Mouse (Mus musculus): ENCODE measurements around the gene Gm49373.
"Not testable (repeated sequence)": the region's sequence is repeated elsewhere in the genome, so short reads cannot be mapped to it uniquely, and the experiment has no call there.

Gene Gm49373

GRCm38 (mm10) chr9:21072641-21073040, 255 bp downstream of the Gm49373 start:
- no peak for DNase-seq (ENCODE audit: low spot score)

- no peak for DNase-seq (ENCODE audit: low spot score)
Measured at GRCm38 (mm10) chr9:21067006-21067684, 5.8 kb downstream of the Gm49373 start, which contains the start of gene Zglp1. Gene Zglp1 (minus strand): TSS chr9:21067093.

- DNase-seq (ENCODE audit: low spot score), result no peak
Measured at GRCm38 (mm10) chr9:21062928-21063327, 10.0 kb downstream of the Gm49373 start.

GRCm38 (mm10) chr9:21051578-21051977, 21.3 kb downstream of the Gm49373 start:
- DNase-seq (ENCODE audit: low spot score), result no peak

DNA sequence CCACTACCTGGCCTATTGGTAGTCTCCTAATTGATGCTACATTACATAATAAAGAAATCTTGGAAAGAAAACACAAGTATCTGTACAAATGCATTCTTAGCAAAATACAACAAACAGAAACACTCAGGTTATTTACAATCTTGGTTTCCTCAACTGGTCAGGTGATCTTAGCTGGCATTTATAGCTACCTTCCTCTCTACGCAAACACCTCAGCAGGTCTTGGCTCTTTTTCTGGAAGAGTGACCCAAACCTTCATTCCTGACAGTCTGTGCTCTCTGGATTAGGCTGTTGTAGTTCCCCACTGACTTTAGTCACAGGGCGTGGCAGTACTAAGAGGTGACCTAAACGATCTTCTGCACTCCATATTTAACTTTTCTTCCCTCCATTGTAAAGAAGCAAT, 27.7 kb downstream of the Gm49373 start:
- no peak for DNase-seq (ENCODE audit: low spot score)

DNA sequence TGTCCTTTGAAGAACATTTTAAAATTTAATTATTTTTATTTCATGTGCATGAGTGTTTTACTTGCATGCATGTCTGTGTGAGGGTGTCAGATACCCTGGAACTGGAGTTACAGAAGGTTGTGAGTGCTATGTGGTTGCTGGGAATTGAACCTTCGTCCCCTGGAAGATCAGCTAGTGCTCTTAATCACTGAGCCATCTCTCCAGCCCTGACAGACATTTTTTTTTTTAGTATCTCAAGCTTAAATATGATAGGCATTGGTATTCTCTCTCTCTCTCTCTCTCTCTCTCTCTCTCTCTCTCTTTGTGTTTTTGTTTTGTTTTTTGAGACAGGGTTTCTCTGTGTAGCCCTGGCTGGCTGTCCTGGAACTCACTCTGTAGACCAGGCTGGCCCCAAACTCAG, 28.1 kb downstream of the Gm49373 start:
- DNase-seq (ENCODE audit: low spot score), result not testable (repeated sequence)

DNA sequence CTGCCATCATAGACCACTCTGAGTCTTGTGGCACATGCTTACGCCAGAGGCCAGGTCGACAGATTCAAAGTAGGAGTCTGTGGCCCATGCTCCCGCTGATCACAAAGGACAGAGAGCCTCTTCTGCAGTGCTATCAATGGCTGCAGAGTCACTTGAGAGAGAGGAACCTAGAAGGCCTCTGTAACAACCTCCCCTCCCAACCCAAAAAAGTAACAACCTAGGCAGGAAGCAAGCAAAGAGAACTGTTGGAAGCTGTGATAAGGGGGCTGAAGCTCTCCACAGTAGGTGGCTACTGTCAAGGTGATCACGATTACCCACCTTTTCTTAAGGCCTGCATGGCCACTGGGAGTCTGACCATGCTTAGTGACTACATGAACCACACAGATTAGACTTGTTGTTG, 29.3 kb downstream of the Gm49373 start:
- no peak for DNase-seq (ENCODE audit: low spot score)

DNA sequence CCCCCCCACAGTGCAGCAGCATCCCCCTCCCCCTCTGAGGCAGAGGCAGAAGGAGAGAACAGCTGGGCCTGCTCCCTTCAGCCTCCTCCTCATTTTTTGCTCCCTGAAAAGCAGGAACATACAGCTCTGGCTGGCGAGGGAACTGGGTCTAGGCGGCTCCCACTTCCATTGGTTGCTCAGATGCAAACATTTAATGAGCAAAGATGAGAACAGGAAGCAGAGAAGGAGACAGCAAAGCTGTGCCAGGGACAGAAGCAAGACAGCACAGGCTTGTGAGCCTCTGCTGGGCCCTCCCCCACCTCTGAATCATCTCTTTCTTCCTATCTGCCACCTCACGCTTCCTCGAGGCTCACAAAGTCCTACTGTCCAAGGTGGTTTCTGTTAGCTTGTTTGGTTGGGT, 31.6 kb downstream of the Gm49373 start:
- peak; percentile 16 for DNase-seq (ENCODE audit: low spot score)

- no peak for DNase-seq (ENCODE audit: low spot score)
Measured at GRCm38 (mm10) chr9:21039779-21040178, 33.1 kb downstream of the Gm49373 start.

GRCm38 (mm10) chr9:21037481-21037891, 35.4 kb downstream of the Gm49373 start:
- DNase-seq (ENCODE audit: low spot score), result no peak

- no peak for DNase-seq (ENCODE audit: low spot score)
Measured at GRCm38 (mm10) chr9:21036666-21037065, 36.2 kb downstream of the Gm49373 start.

GRCm38 (mm10) chr9:21036161-21036560, 36.7 kb downstream of the Gm49373 start:
- no peak for DNase-seq (ENCODE audit: low spot score)

DNA sequence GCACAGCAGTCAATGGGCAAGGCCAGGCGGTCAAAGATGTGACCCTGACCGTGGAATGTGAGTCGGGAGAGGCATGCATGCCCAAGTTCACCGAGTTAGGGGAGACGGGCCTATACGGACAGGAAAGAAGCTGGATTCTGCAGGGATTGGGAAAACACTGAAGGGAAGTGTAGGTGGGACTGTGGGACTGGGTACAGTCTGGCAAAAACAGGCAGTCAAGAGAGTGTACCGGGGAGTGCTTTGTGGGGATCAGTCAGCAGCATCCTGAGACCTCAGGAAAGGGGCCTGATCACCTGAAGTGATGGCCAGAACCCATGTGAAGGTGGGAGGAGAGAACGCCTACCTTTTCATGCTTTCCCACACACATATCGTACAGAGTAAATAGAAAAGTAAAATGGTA, 37.3 kb downstream of the Gm49373 start:
- no peak for DNase-seq (ENCODE audit: low spot score)

DNA sequence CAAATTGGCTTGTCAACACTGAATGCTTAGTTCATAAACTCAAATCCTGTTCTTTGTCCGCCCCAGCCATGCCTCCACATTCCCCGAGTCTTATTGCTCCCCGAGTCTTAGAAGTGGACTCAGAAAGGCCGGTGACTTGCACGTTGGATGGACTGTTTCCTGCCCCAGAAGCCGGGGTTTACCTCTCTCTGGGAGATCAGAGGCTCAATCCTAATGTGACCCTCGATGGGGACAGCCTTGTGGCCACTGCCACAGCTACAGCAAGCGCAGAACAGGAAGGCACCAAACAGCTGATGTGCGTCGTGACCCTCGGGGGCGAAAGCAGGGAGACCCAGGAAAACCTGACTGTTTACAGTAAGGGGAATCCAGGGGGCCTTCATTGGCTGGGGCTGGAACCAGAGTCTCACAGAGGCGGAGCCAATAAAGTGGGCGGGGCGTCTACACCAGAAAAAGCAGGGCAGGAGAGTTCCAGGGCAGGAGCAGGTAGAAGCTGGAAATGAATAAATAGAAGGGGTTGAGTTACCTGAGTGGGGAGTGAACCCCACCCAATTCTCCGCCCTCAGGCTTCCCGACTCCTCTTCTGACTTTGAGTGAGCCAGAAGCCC, 38.3 kb downstream of the Gm49373 start:
- no peak for DNase-seq (ENCODE audit: low spot score)

GRCm38 (mm10) chr9:21033136-21033535, 39.8 kb downstream of the Gm49373 start:
- DNase-seq (ENCODE audit: low spot score), result peak; percentile 79

DNA sequence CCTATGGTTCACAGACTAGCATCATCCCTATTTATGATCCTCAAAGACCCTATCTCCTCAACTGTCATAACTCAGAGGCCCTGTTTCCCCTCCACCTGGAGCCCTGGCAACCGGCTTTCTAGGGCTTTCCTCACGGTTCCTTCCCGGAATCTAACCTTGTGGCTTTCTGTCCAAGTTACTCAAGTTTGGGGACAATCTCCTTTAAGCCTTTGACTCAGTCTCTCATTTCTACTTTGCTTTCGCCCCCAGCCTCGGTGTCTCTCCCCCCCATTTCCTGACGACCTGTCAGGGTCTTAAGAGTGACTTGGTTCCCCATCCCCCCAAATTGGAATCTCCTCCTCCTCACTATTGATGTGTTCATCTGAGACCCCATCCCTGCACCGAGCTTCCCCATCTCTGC, 40.4 kb downstream of the Gm49373 start:
- no peak for DNase-seq (ENCODE audit: low spot score)

DNA sequence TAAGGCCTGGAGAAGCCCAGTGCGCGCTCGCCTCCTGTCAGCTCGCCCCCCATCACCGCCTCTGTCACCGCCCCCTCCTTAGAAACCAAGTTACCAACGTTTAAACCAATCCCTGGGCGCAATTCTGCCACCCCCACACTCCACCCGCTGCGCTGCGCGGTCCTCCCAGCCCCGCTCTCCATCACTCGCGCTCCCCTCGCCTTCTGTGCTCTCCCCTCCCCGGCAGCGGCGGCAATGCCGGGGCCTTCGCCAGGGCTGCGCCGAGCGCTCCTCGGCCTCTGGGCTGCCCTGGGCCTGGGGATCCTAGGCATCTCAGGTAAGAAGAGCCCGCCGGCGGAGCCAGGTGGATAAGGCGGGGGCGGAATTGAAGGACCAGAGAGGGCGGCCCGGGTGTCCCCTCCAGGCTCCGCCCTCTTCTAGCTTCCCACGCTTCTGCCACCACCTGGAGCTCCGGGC, 41.0 kb downstream of the Gm49373 start, which contains the start of gene Icam5:
Gene Icam5, plus strand, starts transcription at position 178 of the 456 bp plus-strand sequence.
- DNase-seq (ENCODE audit: low spot score), result peak; percentile 30

DNA sequence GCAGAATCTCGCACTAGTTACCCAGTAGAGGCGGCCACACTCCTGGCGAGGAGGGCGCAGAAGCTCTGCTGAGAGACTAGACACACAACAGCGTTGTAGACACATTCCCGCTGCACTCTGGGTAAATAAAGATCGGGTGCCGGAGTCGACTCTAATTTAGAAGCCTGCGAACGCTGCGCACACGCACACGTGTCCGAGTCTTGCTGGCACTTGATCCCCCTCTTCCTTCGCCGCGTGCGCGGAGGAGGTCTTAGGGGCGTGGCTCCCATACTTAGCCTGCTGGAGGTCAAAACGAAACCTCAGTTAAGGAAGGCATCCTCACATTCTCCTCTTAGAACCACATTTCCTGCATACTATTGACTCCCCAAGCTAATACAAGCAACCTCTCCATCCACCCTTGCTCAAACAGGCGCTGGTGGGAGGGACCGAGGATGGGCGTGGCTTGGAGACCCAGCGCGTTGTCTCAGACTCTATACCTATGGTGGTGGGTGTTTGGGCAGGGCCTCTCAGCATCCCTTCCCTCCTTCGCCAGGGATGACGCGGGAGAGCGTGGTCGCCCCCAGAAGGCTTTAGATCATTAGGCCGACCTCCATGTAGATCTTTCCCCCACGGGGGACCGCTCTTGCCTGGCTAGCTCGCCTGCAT, 41.5 kb downstream of the Gm49373 start:
- peak; percentile 70 for DNase-seq (ENCODE audit: low spot score)

DNA sequence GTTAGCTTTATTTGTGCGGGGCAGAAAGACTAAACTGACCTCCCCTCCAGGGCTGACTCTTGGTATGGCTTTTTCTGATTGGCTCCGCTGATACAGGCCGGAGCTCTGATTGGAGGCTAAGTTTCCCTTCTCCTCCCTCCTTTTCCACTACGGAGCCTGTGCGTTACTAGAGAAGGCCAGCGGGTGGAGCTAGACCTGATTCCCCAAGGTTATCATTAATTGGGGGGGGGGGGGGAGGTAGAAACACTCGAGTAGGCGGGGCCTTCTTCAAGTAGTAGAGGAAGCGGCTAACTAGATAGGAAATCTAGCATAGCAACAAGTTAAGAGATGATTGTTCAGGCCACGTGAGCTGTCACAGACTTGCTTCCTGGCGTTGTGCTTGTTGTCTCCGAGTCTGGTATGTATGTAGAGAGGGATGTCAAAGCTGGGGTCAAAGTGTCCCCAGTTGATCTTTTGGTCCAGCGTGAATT, 42.1 kb downstream of the Gm49373 start:
- peak; percentile 87 for DNase-seq (ENCODE audit: low spot score)

GRCm38 (mm10) chr9:21030055-21030600, 42.8 kb downstream of the Gm49373 start:
- DNase-seq (ENCODE audit: low spot score), result peak; percentile 14

DNA sequence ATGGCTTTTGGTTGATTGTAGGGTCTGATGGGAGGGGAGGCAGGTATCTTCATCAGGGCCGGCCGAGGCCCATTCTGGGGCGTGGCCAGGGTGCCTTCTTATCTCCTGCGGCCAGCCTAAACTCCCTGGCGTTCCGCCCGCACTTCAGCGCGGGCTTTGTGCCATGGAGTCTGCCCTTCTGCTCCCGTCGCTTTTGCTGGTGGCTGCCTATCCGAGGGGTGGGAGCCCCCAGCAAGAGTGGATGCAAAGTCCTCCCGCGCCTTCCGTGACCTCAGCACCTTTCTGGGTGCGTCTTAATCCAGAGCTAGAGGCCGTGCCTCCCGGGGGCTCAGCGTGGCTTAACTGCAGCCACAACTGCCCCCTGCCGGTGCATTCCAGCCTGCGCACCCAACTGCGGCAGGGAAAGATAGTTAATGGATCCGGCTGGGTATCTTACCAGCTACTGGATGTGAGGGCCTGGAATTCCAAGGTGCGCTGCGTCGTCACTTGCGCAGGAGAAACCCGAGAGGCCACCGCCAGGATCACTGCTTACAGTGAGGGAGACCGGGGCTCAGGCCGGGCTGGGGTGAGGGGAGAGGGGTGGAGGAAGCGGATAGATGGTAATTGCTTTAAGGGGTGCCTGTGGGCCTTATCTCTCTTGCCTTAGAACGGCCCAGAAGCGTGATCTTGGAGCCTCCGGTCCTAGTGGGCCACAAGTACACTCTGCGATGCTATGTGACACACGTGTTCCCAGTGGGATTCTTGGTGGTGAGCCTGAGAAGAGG, 43.4 kb downstream of the Gm49373 start, which contains the start of gene Icam4:
Gene Icam4, plus strand, starts transcription at position 83 of the 764 bp plus-strand sequence.
- peak; percentile 82 for DNase-seq (ENCODE audit: low spot score)
